Mouse (Mus musculus) forebrain, embryonic 10.5 days (tissue): ENCODE measurements around the gene Gm10668. TPM values are rescaled to one million over a fixed set of nuclear protein-coding genes. Genes with fewer than 3 reads are reported as not detected.
"Not testable (repeated sequence)": the region's sequence is repeated elsewhere in the genome, so short reads cannot be mapped to it uniquely, and the experiment has no call there.

Experiments used
- DNase-seq: peaks from one replicate; pipeline ENCODE4 v3.0.0-alpha.2; 2017; ENCODE audit warnings: low spot score; ENCODE audit errors: extremely low spot score
- H3K27ac ChIP-seq: fragments of 300-500 bp; sonication (generic); 2 replicates; pipeline ENCODE4 v1.5.1; 2016; ENCODE audit warnings: mild to moderate bottlenecking
- H3K27me3 ChIP-seq: fragments of 300-500 bp; sonication (generic); 2 replicates; pipeline ENCODE4 v1.6.1; 2016; ENCODE audit warnings: mild to moderate bottlenecking; ENCODE audit not compliant: poor library complexity, severe bottlenecking
- H3K36me3 ChIP-seq: fragments of 300-500 bp; sonication (generic); replicated peaks from 2 replicates; pipeline ENCODE4 v1.6.1; 2016; ENCODE audit warnings: mild to moderate bottlenecking, moderate library complexity
- H3K4me1 ChIP-seq: fragments of 300-500 bp; sonication (generic); 2 replicates; pipeline ENCODE4 v1.6.1; 2016
- H3K4me3 ChIP-seq: fragments of 300-500 bp; sonication (generic); 2 replicates; pipeline ENCODE4 v1.5.1; 2016; ENCODE audit warnings: mild to moderate bottlenecking, moderate library complexity
- H3K9me3 ChIP-seq: fragments of 300-500 bp; sonication (generic); 2 replicates; pipeline ENCODE4 v1.6.1; 2016; ENCODE audit warnings: mild to moderate bottlenecking, moderate library complexity
- WGBS: fragments of 180-500 bp; shearing (Covaris S2); methylation state at CpG from one replicate; pipeline ENCODE4 v1.1.7; 2016; 5-methylcytosine and 5-hydroxymethylcytosine counted together
- polyA plus RNA-seq: library from polyadenylated mRNA; unstranded; fragments of >200 nt; fragmentation: Nextera tagmentation; extraction: Ambion mirVana; gene quantifications from 2 replicates; pipeline ENCODE4 v1.2.1, GENCODE M21; 2016

The Gm10668 gene
- not detected in 2 replicates for polyA plus RNA-seq

- not testable (repeated sequence) for DNase-seq, H3K9me3 ChIP-seq, H3K4me3 ChIP-seq, H3K4me1 ChIP-seq, H3K27ac ChIP-seq, H3K36me3 ChIP-seq, H3K27me3 ChIP-seq
- WGBS: no CpG with 5 or more reads among the region's 1 CpGs
These were observed at the start of gene Gm10668 for GRCm38 (mm10) chr7:20730524-20730923. TSS of gene Gm10668 (minus strand) at chr7:20730624.

DNA sequence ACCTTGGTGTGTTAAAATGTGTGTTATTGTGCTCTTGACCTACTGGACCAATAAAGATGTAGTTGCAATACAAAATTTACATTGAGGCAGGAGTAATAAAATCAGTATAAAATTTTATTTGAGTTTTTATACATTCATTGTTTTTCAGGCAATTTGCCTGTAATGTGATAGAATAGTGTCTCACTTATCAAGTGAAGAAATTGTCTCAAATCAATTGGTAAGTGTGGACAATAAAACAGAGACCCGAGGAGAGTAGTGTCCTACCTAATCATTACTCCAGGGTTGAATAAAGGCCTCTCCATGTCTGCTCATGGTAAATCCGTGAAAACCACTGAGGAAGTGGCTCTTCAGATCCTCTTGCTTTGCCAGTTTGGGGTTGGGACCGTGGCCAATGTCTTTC, 40.5 kb upstream of the Gm10668 start, which contains the start of gene Vmn1r112:
TSS of gene Vmn1r112 (plus strand) at position 301 of the 400 bp plus-strand sequence.
- not testable (repeated sequence) for H3K27ac ChIP-seq
- no CpG with 5 or more reads among the region's 3 CpGs for WGBS

GRCm38 (mm10) chr7:20703116-20703515, 27.3 kb downstream of the Gm10668 start, which contains the start of gene Vmn1r111:
TSS of gene Vmn1r111 (minus strand) at chr7:20703216.
- DNase-seq, H3K4me3 ChIP-seq, H3K27me3 ChIP-seq, H3K4me1 ChIP-seq, H3K27ac ChIP-seq, H3K9me3 ChIP-seq, H3K36me3 ChIP-seq: not testable (repeated sequence)
- WGBS: no CpG with 5 or more reads among the region's 2 CpGs

More for the DNA sequence above, 40.5 kb upstream of the Gm10668 start, which contains the start of gene Vmn1r112:
- not testable (repeated sequence) for H3K4me3 ChIP-seq, H3K27me3 ChIP-seq, H3K4me1 ChIP-seq, H3K36me3 ChIP-seq, H3K9me3 ChIP-seq, DNase-seq

Other genes with a start within 250 kb of the Gm10668 start
- not detected in 2 replicates for gene Vmn1r103, start 220.1 kb downstream of the Gm10668 start, polyA plus RNA-seq
- not detected in 2 replicates for gene Vmn1r104, start 196.8 kb downstream of the Gm10668 start, polyA plus RNA-seq
- gene Gm5726, start 184.9 kb downstream of the Gm10668 start, polyA plus RNA-seq: not detected in 2 replicates
- not detected in 2 replicates for gene Gm4141, start 154.4 kb downstream of the Gm10668 start, polyA plus RNA-seq
- not detected in 2 replicates for gene Gm4513, start 131.6 kb downstream of the Gm10668 start, polyA plus RNA-seq
- not detected in 2 replicates for gene Vmn1r107, start 61.7 kb downstream of the Gm10668 start, polyA plus RNA-seq
- gene Vmn1r111, start 27.4 kb downstream of the Gm10668 start, polyA plus RNA-seq: not detected in 2 replicates
- gene Vmn1r112, start 40.6 kb upstream of the Gm10668 start, polyA plus RNA-seq: not detected in 2 replicates
- gene Vmn1r113, start 56.7 kb upstream of the Gm10668 start, polyA plus RNA-seq: not detected in 2 replicates
- gene Vmn1r114, start 81.6 kb upstream of the Gm10668 start, polyA plus RNA-seq: not detected in 2 replicates
- not detected in 2 replicates for gene Vmn1r115, start 114.4 kb upstream of the Gm10668 start, polyA plus RNA-seq
- gene Vmn1r116, start 141.6 kb upstream of the Gm10668 start, polyA plus RNA-seq: not detected in 2 replicates
- not detected in 2 replicates for gene Vmn1r117, start 153.5 kb upstream of the Gm10668 start, polyA plus RNA-seq
- gene Vmn1r118, start 181.7 kb upstream of the Gm10668 start, polyA plus RNA-seq: not detected in 2 replicates